Mouse (Mus musculus) brain, embryonic 14.5 days (tissue): ENCODE data around the gene Cym.

Source experiments
- CTCF ChIP-seq: fragments of 200-500 bp; IDR thresholded peaks from 2 replicates; pipeline ENCODE4 v1.5.1; 2012; ENCODE audit warnings: inconsistent platforms, mild to moderate bottlenecking, moderate library complexity, borderline replicate concordance; ENCODE audit not compliant: insufficient read depth, insufficient read length; ENCODE audit errors: extremely low read depth
- POLR2A ChIP-seq: fragments of 200-500 bp; IDR thresholded peaks from 2 replicates; pipeline ENCODE4 v1.6.1; 2012; ENCODE audit warnings: mild to moderate bottlenecking, inconsistent platforms, borderline replicate concordance; ENCODE audit not compliant: poor library complexity, insufficient read depth, insufficient read length, severe bottlenecking; ENCODE audit errors: extremely low read depth

DNA sequence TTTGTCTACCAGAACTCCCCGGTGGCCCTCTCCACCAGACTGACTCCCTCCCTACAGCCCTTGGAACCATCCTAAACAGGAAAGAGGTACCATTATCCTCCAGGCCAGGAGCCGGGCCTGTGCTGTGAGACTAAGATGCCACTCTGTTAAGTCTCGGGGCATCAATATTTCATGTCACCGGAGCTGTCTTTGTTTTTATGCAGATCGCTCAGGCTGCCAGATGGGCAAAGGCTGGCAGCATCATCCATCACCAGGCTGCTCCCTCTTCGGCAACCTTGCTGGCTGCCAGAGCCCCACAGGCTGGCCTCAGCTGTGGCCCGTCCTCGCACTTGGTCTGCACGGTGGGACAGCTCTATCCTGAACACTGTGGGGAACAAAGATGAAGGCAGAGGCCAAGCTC, 45.0 kb downstream of the Cym start:
- no peak for TF ChIP-seq CTCF
- TF ChIP-seq POLR2A = no peak
